Mouse (Mus musculus): ENCODE data around the gene Tcap. TPM values are rescaled to one million over a fixed set of nuclear protein-coding genes. Genes with fewer than 3 reads are reported as not detected.

The Tcap gene
- polyA plus RNA-seq, 1 experiment from 2014 or later: not detected

GRCm38 (mm10) chr11:98354445-98354844 is 29.2 kb upstream of the Tcap start:
- DNase-seq (ENCODE audit: low read depth, low spot score): no peak
- in situ Hi-C loops (cut with MboI; ENCODE audit: low pct_unique_long_range_greater_than_20kb): no loop called here
- no peak for ATAC-seq
- no peaks in the 10 kb centered on the region for H3K27me3 ChIP-seq
- no peak for TF ChIP-seq CTCF (IDR thresholded peaks at IDR 0.05)
- ChIA-PET CTCF (interaction anchor here (1.2 to 7.2 kb wide), 2 partner anchors 11 to 88 kb away, joined by 3 to 75 read pairs; no protein-coding TSS in a partner anchor), POLR2A (interaction anchor here (0.6 kb wide), 1 partner anchor 9 kb away, joined by 3 read pairs; no protein-coding TSS in a partner anchor)

GRCm38 (mm10) chr11:98355732-98356299 is 27.8 kb upstream of the Tcap start:
- ChIA-PET POLR2A (interaction anchor here (0.6 to 1.1 kb wide), 5 partner anchors 13 to 194 kb away, joined by 3 to 5 read pairs (median 3); no protein-coding TSS in a partner anchor), CTCF (interaction anchor here (0.7 to 7.2 kb wide), 5 partner anchors 9 to 89 kb away, joined by 3 to 75 read pairs (median 3); no protein-coding TSS in a partner anchor)
- H3K27me3 ChIP-seq: no peaks in the 10 kb centered on the region
- in situ Hi-C loops (cut with MboI; ENCODE audit: low pct_unique_long_range_greater_than_20kb): no loop called here
- ATAC-seq (no peak), DNase-seq (ENCODE audit: low read depth, low spot score) (no peak)
- no peak for TF ChIP-seq CTCF (IDR thresholded peaks at IDR 0.05)

DNA sequence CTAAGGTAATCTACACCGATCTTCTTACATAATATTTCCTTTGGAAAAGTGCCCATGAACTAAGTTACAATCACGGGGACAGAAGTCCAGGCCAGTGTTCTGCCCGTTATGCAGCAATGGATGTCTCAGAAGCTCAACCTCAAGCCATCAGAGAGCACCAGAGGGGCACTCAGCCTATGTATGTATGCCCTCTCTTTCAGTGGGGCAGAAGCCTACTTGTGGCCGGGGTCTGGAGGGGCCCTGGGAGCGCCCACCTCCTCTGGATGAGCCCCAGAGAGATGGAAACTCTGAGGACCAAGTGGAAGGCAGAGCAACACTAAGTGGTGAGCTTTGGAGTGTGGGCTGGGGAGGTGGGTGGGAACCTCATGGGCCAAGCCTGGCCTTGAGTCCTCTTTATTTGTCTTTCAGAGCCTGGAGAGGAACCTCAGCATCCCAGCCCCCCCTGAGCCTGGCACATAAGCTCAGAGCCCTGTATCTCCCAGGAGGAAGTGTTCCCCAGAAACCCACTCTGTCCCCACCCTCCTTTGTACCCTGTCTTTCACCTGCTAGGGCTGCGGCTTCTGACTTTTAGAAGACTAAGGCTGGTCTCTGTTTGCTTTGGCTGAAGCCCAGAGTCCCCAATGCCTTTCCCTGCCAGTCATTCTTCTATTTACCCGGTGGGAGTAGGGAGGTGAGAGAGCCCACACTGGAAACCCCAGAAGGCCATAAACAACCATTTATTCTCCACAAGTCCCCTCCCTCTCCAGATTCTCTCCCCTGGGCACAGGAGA is 26.8 kb upstream of the Tcap start:
- ChIA-PET CTCF (interaction anchor here (0.7 to 7.2 kb wide), 4 partner anchors 8 to 19 kb away, joined by 3 to 75 read pairs (median 4); no protein-coding TSS in a partner anchor), POLR2A (interaction anchor here (0.6 to 1.1 kb wide), 4 partner anchors 16 to 212 kb away, joined by 3 to 13 read pairs (median 4); no protein-coding TSS in a partner anchor)
- no peaks in the 10 kb centered on the region for H3K27me3 ChIP-seq
- DNase-seq (ENCODE audit: low read depth, low spot score) (no peak), ATAC-seq (no peak)
- in situ Hi-C loops (cut with MboI; ENCODE audit: low pct_unique_long_range_greater_than_20kb): no loop called here
- no peak for TF ChIP-seq CTCF (IDR thresholded peaks at IDR 0.05)

- ATAC-seq (no peak), DNase-seq (ENCODE audit: low read depth, low spot score) (no peak)
- ChIA-PET CTCF (interaction anchor here (1.5 to 7.2 kb wide), 2 partner anchors 14 kb away, joined by 5 to 75 read pairs; no protein-coding TSS in a partner anchor), POLR2A (interaction anchor here (0.9 to 1.8 kb wide), 5 partner anchors 9 to 15 kb away, joined by 3 to 10 read pairs (median 5); partner anchors contain the start of gene Ppp1r1b)
- TF ChIP-seq CTCF (IDR thresholded peaks at IDR 0.05): no peak
- in situ Hi-C loops (cut with MboI; ENCODE audit: low pct_unique_long_range_greater_than_20kb): no loop called here
- no peaks in the 10 kb centered on the region for H3K27me3 ChIP-seq
Observed at GRCm38 (mm10) chr11:98357396-98358160, 26.0 kb upstream of the Tcap start.

DNA sequence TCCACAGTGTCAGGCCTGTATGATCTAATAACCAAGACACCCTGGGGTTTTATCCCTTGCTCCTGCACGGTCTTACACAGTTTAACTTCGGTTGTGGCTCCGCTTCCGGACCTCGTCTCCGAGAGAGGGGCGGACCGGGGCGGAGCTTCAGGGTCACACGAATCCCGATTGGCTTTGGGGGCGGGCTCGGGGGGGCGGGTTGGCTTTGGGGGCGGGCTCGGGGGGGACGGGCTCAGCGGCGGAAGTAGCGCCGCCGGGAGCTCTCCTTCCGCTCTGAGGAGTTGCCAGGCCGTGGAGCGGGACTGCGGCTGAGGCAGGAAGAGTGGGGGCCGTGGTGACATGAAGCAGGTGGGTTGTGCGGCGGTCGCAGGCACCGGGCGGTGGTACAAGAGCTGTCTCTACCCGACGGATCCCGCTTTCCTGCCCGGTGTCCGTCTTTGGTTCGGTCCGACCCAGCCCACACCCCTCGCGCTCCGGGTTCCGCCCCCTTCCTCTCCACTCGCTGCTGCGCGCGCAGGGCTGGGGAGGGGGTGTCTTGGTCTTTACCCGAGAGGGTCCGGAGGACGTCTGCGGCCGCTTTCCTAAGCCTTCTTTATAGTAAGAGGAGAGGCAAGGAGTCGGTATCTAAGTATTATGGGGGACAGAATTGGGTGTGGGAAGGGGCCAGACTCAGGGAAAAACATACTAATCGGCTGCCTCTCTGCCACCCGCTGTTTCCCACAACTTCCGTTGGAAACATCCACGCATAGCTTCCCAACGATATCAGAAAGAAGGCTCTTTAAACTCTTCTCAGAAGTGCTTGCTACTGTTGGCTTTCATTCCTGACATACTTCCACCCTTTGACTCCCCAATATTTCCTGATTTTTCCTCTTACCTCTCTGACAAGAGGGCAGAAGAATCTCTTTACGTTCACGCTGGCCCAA is 25.2 kb upstream of the Tcap start, which contains the start of gene Stard3:
Gene Stard3, plus strand, starts transcription at position 208 of the 923 bp plus-strand sequence.
- CTCF ChIA-PET: interaction anchor here (0.6 to 7.2 kb wide), 3 partner anchors 14 to 25 kb away, joined by 3 to 75 read pairs (median 5); partner anchors contain the start of gene Tcap
- in situ Hi-C loops (cut with MboI; ENCODE audit: low pct_unique_long_range_greater_than_20kb): no loop called here
- no peak for DNase-seq (ENCODE audit: low read depth, low spot score)
- TF ChIP-seq CTCF (IDR thresholded peaks at IDR 0.05): no peak
- POLR2A ChIA-PET: interaction anchor here (0.9 to 1.8 kb wide), 5 partner anchors 9 to 16 kb away, joined by 3 to 10 read pairs (median 5); partner anchors contain the start of gene Ppp1r1b
- no peaks in the 10 kb centered on the region for H3K27me3 ChIP-seq
- ATAC-seq: peak; percentile 47

DNA sequence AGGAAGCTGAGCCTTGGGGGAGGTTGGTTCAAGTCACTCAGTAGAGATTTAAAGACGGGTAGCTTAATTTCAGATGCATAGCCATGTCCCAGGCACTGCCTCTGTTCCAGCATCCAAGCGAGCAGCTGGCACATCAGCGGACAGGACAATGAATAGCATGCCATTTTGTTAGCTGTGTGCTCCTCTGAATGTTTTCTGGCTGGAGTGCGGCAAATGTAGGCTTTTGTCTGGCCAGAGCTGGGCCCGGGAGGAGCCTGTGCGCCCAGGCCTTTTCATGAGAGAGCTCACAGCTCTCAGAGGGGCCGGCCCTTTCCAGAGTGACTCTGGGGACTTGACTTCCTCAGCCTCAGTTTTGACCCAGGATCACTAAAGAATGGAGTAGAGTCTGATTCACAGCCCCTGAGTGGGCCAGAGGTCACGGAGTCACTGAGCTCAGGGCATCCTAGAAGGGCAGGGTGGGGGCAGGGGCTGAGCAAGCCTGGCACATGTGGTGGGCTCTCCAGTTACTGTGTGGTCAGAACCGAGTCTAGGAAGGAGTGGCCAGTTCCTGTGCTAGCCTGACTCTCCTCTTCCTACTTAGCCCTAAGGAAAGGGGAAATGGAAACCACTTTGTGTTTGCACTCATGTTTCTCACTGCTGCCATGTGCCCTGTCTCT is 22.6 kb upstream of the Tcap start:
- POLR2A ChIA-PET: interaction anchor here (0.5 kb wide), 1 partner anchor 18 kb away, joined by 3 read pairs; no protein-coding TSS in a partner anchor
- H3K27me3 ChIP-seq: no peaks in the 10 kb centered on the region
- in situ Hi-C loops (cut with MboI; ENCODE audit: low pct_unique_long_range_greater_than_20kb): no loop called here
- ATAC-seq: no peak
- no peak for TF ChIP-seq CTCF (IDR thresholded peaks at IDR 0.05)
- no peak for DNase-seq (ENCODE audit: low read depth, low spot score)
- CTCF ChIA-PET: interaction anchor here (1.3 to 5.6 kb wide), 4 partner anchors 11 to 28 kb away, joined by 3 to 29 read pairs (median 4); no protein-coding TSS in a partner anchor

GRCm38 (mm10) chr11:98363817-98364216 is 19.8 kb upstream of the Tcap start:
- in situ Hi-C loops (cut with MboI; ENCODE audit: low pct_unique_long_range_greater_than_20kb): no loop called here
- ChIA-PET CTCF (interaction anchor here (4.3 to 5.6 kb wide), 2 partner anchors 8 to 21 kb away, joined by 25 to 29 read pairs; no protein-coding TSS in a partner anchor), POLR2A (interaction anchor here (0.6 to 1.2 kb wide), 2 partner anchors 9 to 48 kb away, joined by 3 to 5 read pairs; no protein-coding TSS in a partner anchor)
- TF ChIP-seq CTCF (IDR thresholded peaks at IDR 0.05): no peak
- ATAC-seq (no peak), DNase-seq (ENCODE audit: low read depth, low spot score) (no peak)
- no peaks in the 10 kb centered on the region for H3K27me3 ChIP-seq

GRCm38 (mm10) chr11:98364410-98364809 is 19.2 kb upstream of the Tcap start:
- no peak for TF ChIP-seq CTCF (IDR thresholded peaks at IDR 0.05)
- CTCF ChIA-PET: interaction anchor here (0.7 to 5.6 kb wide), 3 partner anchors 7 to 22 kb away, joined by 3 to 29 read pairs (median 25); no protein-coding TSS in a partner anchor
- in situ Hi-C loops (cut with MboI; ENCODE audit: low pct_unique_long_range_greater_than_20kb): no loop called here
- POLR2A ChIA-PET: interaction anchor here (1.2 kb wide), 1 partner anchor 9 kb away, joined by 3 read pairs; no protein-coding TSS in a partner anchor
- ATAC-seq (no peak), DNase-seq (ENCODE audit: low read depth, low spot score) (no peak)
- no peaks in the 10 kb centered on the region for H3K27me3 ChIP-seq
